Mouse (Mus musculus) embryonic facial prominence, embryonic 10.5 days (tissue): ENCODE measurements at regions not wholly inside any gene's neighbourhood (a gene's known extent, or its start where the extent isn't known, plus 50 kb on each side); places are given as distances from the start of the nearest gene placed in this dataset.

Experiments
- DNase-seq: peaks from one replicate; pipeline ENCODE4 v3.0.0-alpha.2; 2017; ENCODE audit warnings: low spot score
- H3K27ac ChIP-seq: fragments of 300-500 bp; sonication (generic); replicated peaks from 2 replicates; pipeline ENCODE4 v1.5.1; 2016; ENCODE audit warnings: mild to moderate bottlenecking
- H3K27me3 ChIP-seq: fragments of 300-500 bp; sonication (generic); replicated peaks from 2 replicates; pipeline ENCODE4 v1.6.1; 2016; ENCODE audit warnings: low read depth, mild to moderate bottlenecking; ENCODE audit not compliant: poor library complexity, severe bottlenecking
- H3K36me3 ChIP-seq: fragments of 300-500 bp; sonication (generic); replicated peaks from 2 replicates; pipeline ENCODE4 v1.6.1; 2016; ENCODE audit warnings: mild to moderate bottlenecking, moderate library complexity
- H3K4me1 ChIP-seq: fragments of 300-500 bp; sonication (generic); 2 replicates; pipeline ENCODE4 v1.6.1; 2016
- H3K4me3 ChIP-seq: fragments of 300-500 bp; sonication (generic); 2 replicates; pipeline ENCODE4 v1.5.1; 2016; ENCODE audit warnings: mild to moderate bottlenecking, moderate library complexity
- H3K9me3 ChIP-seq: fragments of 300-500 bp; sonication (generic); 2 replicates; pipeline ENCODE4 v1.6.1; 2016; ENCODE audit warnings: mild to moderate bottlenecking
- WGBS: fragments of 180-500 bp; shearing (Covaris S2); methylation state at CpG from one replicate; pipeline ENCODE4 v1.1.7; 2016; 5-methylcytosine and 5-hydroxymethylcytosine counted together

- 63% methylated on average over 7 of the region's 7 CpGs for WGBS
- Histone ChIP-seq H3K4me3 (no peak overlapping the region), H3K36me3 (no peaks in the 10 kb centered on the region), H3K9me3 (no peaks in the 10 kb centered on the region), H3K4me1 (peaks cover 35% of the 10 kb centered on the region), H3K27me3 (peaks cover 6% of the 10 kb centered on the region), H3K27ac (no peak overlapping the region)
- no peak for DNase-seq
Observed at GRCm38 (mm10) chr12:73466484-73466883, 79.7 kb downstream of the Tmem30b start.

GRCm38 (mm10) chr12:73465975-73466374 is 80.2 kb downstream of the Tmem30b start:
- WGBS: 45% methylated on average over 5 of the region's 5 CpGs
- Histone ChIP-seq H3K4me3 (no peak overlapping the region), H3K9me3 (no peaks in the 10 kb centered on the region), H3K4me1 (peaks cover 40% of the 10 kb centered on the region), H3K36me3 (no peaks in the 10 kb centered on the region), H3K27ac (no peak overlapping the region; the same call in 1 of the 2 replicates), H3K27me3 (peaks cover 6% of the 10 kb centered on the region)
- DNase-seq: peak; percentile 46

GRCm38 (mm10) chr12:73464311-73464710 is 81.9 kb downstream of the Tmem30b start:
- Histone ChIP-seq H3K27me3 (peaks cover 6% of the 10 kb centered on the region), H3K9me3 (no peaks in the 10 kb centered on the region), H3K4me1 (peaks cover 57% of the 10 kb centered on the region), H3K4me3 (no peak overlapping the region), H3K27ac (no peak overlapping the region), H3K36me3 (no peaks in the 10 kb centered on the region)
- WGBS: 85% methylated on average over 5 of the region's 5 CpGs
- no peak for DNase-seq

GRCm38 (mm10) chr12:73462091-73462490 is 84.1 kb downstream of the Tmem30b start:
- Histone ChIP-seq H3K27ac (peak overlapping the region; percentile 80), H3K9me3 (no peaks in the 10 kb centered on the region), H3K36me3 (no peaks in the 10 kb centered on the region), H3K4me3 (no peak overlapping the region), H3K4me1 (peaks cover 61% of the 10 kb centered on the region), H3K27me3 (peaks cover 8% of the 10 kb centered on the region)
- WGBS: 35% methylated on average over 5 of the region's 5 CpGs
- peak; percentile 30 for DNase-seq

- Histone ChIP-seq H3K4me1 (peaks cover 44% of the 10 kb centered on the region), H3K4me3 (no peak overlapping the region), H3K27ac (peak overlapping the region; percentile 65), H3K27me3 (peaks cover 9% of the 10 kb centered on the region), H3K36me3 (no peaks in the 10 kb centered on the region), H3K9me3 (no peaks in the 10 kb centered on the region)
- peak; percentile 79 for DNase-seq
- 7% methylated on average over 2 of the region's 2 CpGs for WGBS
Observed at GRCm38 (mm10) chr12:73460291-73460761, 85.9 kb downstream of the Tmem30b start.

GRCm38 (mm10) chr12:73451257-73451656 is 94.9 kb downstream of the Tmem30b start:
- Histone ChIP-seq H3K9me3 (0 out of 2 replicates have a peak, but pooled peaks cover 4% of the 10 kb centered on the region), H3K4me3 (no peak overlapping the region), H3K4me1 (peaks cover 35% of the 10 kb centered on the region), H3K27ac (peak overlapping the region; percentile 66; the same call in 1 of the 2 replicates), H3K36me3 (no peaks in the 10 kb centered on the region), H3K27me3 (peaks cover 5% of the 10 kb centered on the region; the same call in 1 of the 2 replicates)
- no peak for DNase-seq
- 66% methylated on average over 3 of the region's 3 CpGs for whole genome bisulfite sequencing

GRCm38 (mm10) chr12:73450541-73450940 is 95.7 kb downstream of the Tmem30b start:
- H3K27me3 ChIP-seq: peaks cover 5% of the 10 kb centered on the region; the same call in 1 of the 2 replicates
- H3K4me1 ChIP-seq: peaks cover 35% of the 10 kb centered on the region
- 81% methylated on average over 4 of the region's 4 CpGs for WGBS
- DNase-seq: no peak
- no peaks in the 10 kb centered on the region for H3K36me3 ChIP-seq
- peak overlapping the region; percentile 66 for H3K27ac ChIP-seq
- no peak overlapping the region for H3K4me3 ChIP-seq
- H3K9me3 ChIP-seq: 0 out of 2 replicates have a peak, but pooled peaks cover 4% of the 10 kb centered on the region

GRCm38 (mm10) chr12:73449911-73450520 is 96.2 kb downstream of the Tmem30b start:
- WGBS: 50% methylated on average over 9 of the region's 9 CpGs
- peaks cover 40% of the 10 kb centered on the region for H3K4me1 ChIP-seq
- peaks cover 5% of the 10 kb centered on the region; the same call in 1 of the 2 replicates for H3K27me3 ChIP-seq
- peak overlapping the region; percentile 35; the same call in 1 of the 2 replicates for H3K27ac ChIP-seq
- H3K4me3 ChIP-seq: no peak overlapping the region
- DNase-seq: peak; percentile 52
- H3K36me3 ChIP-seq: no peaks in the 10 kb centered on the region
- 0 out of 2 replicates have a peak, but pooled peaks cover 4% of the 10 kb centered on the region for H3K9me3 ChIP-seq

GRCm38 (mm10) chr12:73449069-73449468 is 97.1 kb downstream of the Tmem30b start:
- H3K27me3 ChIP-seq: peaks cover 5% of the 10 kb centered on the region; the same call in 1 of the 2 replicates
- peak; percentile 44 for DNase-seq
- H3K36me3 ChIP-seq: no peaks in the 10 kb centered on the region
- peak overlapping the region; percentile 44 for H3K27ac ChIP-seq
- H3K4me3 ChIP-seq: 0 out of 2 replicates have a peak overlapping the region, but pooled peaks have one; percentile 13
- WGBS: 71% methylated on average over 9 of the region's 9 CpGs
- H3K9me3 ChIP-seq: 0 out of 2 replicates have a peak, but pooled peaks cover 4% of the 10 kb centered on the region
- H3K4me1 ChIP-seq: peaks cover 45% of the 10 kb centered on the region

GRCm38 (mm10) chr12:73448388-73448965 is 97.7 kb downstream of the Tmem30b start:
- no peak for DNase-seq
- 44% methylated on average over 10 of the region's 10 CpGs for WGBS
- peaks cover 5% of the 10 kb centered on the region; the same call in 1 of the 2 replicates for H3K27me3 ChIP-seq
- H3K4me1 ChIP-seq: peaks cover 43% of the 10 kb centered on the region
- H3K27ac ChIP-seq: 0 out of 2 replicates have a peak overlapping the region, but pooled peaks have one; percentile 44
- H3K4me3 ChIP-seq: 0 out of 2 replicates have a peak overlapping the region, but pooled peaks have one; percentile 13
- no peaks in the 10 kb centered on the region for H3K36me3 ChIP-seq
- 0 out of 2 replicates have a peak, but pooled peaks cover 4% of the 10 kb centered on the region for H3K9me3 ChIP-seq

- no peak overlapping the region for H3K4me3 ChIP-seq
- no peak overlapping the region for H3K27ac ChIP-seq
- H3K36me3 ChIP-seq: no peaks in the 10 kb centered on the region
- H3K9me3 ChIP-seq: 0 out of 2 replicates have a peak, but pooled peaks cover 4% of the 10 kb centered on the region
- 93% methylated on average over 6 of the region's 6 CpGs for WGBS
- H3K27me3 ChIP-seq: peaks cover under 1% of the 10 kb centered on the region; the same call in 1 of the 2 replicates
- no peak for DNase-seq
- H3K4me1 ChIP-seq: peaks cover 37% of the 10 kb centered on the region
Observed at GRCm38 (mm10) chr12:73447172-73447571, 99.0 kb downstream of the Tmem30b start.

GRCm38 (mm10) chr12:73446148-73446547 is 100.0 kb downstream of the Tmem30b start:
- peaks cover 32% of the 10 kb centered on the region for H3K4me1 ChIP-seq
- 89% methylated on average over 7 of the region's 7 CpGs for WGBS
- H3K27me3 ChIP-seq: no peaks in the 10 kb centered on the region; the same call in 1 of the 2 replicates
- no peaks in the 10 kb centered on the region for H3K36me3 ChIP-seq
- no peak for DNase-seq
- H3K27ac ChIP-seq: no peak overlapping the region
- H3K9me3 ChIP-seq: 0 out of 2 replicates have a peak, but pooled peaks cover 4% of the 10 kb centered on the region
- no peak overlapping the region for H3K4me3 ChIP-seq
